Mouse (Mus musculus) brain, embryonic 18.5 days (tissue): ENCODE results near the gene Ces2f.
"Not testable (repeated sequence)": the region's sequence is repeated elsewhere in the genome, so short reads cannot be mapped to it uniquely, and the experiment has no call there.

Experiments used
- DNase-seq: peaks from one replicate; pipeline ENCODE4 v3.0.0-alpha.2; 2012; ENCODE audit warnings: low read depth, low spot score

Ces2f gene

DNA sequence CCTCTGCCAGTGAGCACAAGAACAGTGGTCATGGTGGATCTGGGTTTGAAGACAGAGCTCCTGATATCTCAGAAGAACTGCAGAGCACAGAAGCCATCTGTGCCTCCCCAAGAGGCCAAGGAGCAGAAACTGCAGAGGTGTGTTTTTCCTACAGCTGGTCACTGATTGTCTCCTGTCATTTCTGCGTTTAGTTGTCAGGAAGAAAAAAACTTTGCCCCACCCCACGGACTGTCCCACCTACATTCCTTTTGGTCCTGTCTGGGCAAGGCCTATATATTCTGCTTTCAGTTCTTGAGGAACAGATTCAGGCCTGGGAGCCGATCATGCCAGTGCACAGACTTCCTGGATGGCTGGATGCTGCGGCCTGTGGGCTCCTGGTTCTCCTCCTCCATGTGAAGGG lies at the start of gene Ces2f:
Gene Ces2f (plus strand): TSS at position 301 of the 400 bp plus-strand sequence.
- no peak for DNase-seq

DNA sequence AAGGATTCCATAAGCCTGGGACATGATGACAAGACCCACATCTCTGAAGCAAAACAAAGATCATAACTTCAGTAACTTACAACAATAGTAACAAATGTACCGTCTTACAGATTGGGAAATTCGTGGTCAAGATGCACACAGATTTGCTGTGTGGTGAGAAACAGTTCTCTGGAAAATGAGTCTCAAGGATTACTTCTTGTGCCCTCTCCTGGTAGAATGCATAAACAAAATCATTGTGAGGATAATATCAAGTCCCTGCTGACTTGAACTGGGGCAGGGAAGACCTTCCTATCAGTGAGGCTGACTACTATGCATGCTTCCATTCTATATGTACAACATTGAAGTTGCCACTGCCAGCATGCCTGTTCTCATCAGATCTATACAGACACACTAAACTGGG lies 45.4 kb upstream of the Ces2f start:
- DNase-seq: no peak

GRCm38 (mm10) chr8:104907111-104907510 lies 40.0 kb upstream of the Ces2f start:
- DNase-seq: no peak

- DNase-seq: not testable (repeated sequence)
These were observed 38.1 kb upstream of the Ces2f start for GRCm38 (mm10) chr8:104909021-104909420.

- not testable (repeated sequence) for DNase-seq
These were observed 37.5 kb upstream of the Ces2f start for GRCm38 (mm10) chr8:104909651-104910050.

GRCm38 (mm10) chr8:104925972-104926596 lies 21.1 kb upstream of the Ces2f start, which contains the start of gene Ces2e:
Gene Ces2e (plus strand): TSS chr8:104926260.
- no peak for DNase-seq

GRCm38 (mm10) chr8:104927301-104927700 lies 19.9 kb upstream of the Ces2f start:
- DNase-seq: no peak

- DNase-seq: no peak
These were observed 2.5 kb upstream of the Ces2f start for GRCm38 (mm10) chr8:104944665-104945064.

DNA sequence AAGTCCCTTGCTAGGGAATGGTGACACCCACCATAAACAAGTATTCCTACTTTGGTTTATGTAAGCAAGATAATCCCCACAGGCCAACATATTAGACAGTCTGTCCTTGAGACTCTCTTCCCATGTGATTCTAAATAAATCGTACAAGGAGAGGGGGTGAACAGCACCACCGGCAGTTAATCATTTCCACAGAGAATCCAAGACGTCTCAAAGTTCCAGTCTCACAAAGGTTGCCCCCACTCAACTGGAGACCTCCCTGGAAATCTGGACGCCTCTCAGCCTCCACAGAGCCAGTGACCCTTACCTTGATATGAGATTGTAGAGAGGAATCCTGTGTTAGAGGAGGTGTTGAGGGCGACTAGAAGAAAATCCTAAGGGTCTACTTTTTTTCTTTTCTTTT lies 1.9 kb downstream of the Ces2f start:
- DNase-seq: no peak

DNA sequence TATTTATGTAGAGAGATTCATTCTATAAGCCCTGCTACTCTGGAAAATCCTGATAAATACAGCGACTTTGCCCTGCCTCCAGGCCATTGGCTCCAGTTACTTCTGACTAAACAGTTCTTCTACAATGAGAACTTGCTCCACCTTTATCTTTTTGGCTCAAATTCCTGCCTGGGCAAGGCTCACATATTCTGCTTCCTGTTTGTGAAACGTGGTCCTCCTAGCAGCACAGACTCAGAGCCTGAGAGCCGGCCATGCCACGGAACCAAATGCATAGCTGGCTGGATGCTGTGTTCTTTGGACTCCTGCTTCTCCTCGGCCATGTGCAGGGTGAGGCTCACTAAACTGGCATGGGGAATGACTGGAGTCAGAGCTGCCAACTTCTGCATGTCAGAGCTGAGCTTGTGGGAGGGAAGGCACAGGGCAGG lies 14.4 kb downstream of the Ces2f start, which contains the start of gene Ces2g:
Gene Ces2g (plus strand): TSS at position 182 of the 425 bp plus-strand sequence.
- DNase-seq: no peak

DNA sequence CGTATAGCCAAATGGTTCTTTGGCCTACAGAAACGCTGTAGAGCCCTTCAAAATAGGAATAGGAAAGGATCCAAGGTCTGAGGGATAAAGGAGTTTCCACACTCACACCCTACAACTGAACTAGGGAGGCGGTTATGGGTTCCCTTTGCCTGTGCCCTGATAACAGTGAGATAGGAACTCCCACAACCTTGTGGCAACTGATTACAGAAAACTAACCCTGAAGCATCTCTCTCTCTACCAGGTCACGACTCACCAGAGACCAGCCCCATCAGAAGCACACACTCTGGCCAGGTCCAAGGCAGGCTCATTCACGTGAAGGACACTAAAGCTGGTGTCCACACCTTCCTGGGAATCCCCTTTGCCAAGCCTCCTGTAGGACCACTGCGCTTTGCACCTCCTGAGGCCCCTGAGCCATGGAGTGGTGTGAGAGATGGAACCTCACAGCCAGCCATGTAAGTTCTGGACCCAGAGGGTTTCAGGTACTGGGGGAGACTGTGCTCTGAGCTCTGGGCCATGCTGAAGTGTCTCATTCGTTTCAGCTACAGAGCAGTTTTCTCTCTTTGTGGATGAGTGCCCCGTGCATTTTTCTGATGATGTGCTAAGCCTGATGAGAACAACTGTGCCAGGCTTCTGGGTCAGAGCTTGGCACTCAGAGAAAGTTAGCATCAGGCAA lies 15.2 kb downstream of the Ces2f start:
- DNase-seq: no peak

DNA sequence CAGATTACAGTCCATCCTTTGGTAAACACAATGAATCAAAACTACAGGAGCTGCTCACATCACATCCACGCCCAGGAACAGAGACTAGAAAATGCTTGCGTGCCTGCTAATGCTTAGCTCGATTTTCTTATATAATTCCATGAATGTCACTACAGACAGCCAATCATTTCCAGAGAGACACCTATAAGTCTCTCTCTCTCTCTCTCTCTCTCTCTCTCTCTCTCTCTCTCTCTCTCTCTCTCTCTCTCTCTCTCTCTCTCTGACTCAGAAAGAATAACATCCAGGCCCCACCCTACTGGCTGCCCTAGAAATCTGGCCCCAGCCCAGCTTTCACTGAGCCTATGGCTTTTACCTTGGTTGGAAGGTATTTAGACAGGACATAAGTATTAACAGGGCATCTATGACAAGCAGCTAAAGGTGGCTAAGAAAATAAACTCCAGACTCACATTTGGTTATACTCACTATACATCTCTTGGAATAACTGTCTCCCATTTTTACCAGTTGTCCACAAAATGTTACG lies 16.3 kb downstream of the Ces2f start:
- DNase-seq: no peak

- no peak for DNase-seq
These were observed 37.0 kb downstream of the Ces2f start for GRCm38 (mm10) chr8:104984126-104984525.

DNA sequence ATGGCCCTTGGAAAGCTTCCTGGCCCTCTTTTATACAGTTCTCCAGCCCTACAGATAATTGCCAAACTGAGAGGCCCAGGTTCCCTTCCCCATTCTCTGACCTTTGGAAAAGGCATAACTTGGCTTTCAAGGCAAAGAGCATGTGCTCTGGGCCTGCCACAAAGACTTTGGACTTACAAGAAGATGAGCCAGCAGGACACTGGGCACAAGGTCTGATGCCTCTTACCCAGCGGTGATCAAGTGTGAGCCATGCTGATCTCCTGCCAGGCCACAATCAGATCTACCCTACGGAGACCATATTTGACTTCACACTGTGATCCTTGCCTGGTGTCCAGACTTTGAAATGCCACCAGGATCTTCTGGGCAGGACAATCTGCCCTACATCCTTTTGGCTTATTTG lies 37.8 kb downstream of the Ces2f start:
- DNase-seq: no peak

- no peak for DNase-seq
These were observed 51.0 kb downstream of the Ces2f start for GRCm38 (mm10) chr8:104998191-104998590.

DNA sequence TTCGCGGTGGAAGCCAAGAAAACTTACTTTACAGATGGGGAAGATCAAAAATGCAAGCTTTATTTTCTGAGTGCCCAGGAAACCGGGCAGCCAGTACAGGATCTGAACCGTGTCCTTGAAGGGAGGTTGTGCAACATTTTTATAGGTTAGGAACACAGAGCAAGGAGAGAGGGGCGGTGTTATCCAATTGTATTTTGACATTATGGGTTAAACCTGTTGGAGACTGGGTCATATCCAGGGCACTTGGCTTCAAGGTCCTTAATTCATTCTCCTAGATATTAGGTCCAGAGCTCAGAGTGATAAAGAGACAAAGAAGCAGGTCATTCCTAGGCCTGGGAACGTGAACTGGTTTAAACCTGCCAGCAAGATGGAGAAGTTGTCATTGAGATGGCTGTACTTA lies 52.0 kb downstream of the Ces2f start:
- DNase-seq: no peak

DNA sequence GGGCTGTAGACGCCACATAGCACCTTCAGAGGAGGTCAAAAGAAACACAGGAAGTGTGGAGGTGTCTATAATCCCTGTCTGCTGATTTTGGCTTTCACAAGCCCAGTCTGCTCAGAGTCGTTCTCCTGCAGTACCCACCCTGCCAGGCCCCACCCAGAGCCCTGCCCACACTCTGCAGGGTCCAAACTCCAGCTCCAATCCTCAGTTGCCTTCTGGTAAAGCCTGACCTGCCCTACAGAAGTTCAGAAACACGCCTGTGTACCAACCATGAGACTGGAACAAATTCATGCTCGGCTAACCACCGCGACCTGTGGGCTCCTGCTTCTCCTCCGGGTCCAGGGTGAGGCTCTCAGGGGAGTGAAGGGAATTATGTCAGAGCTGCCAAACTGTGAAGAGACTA lies 53.4 kb downstream of the Ces2f start, which contains the start of gene Ces2h:
Gene Ces2h (plus strand): TSS at position 268 of the 400 bp plus-strand sequence.
- DNase-seq: no peak
